Mouse (Mus musculus): ENCODE data around the gene Skil.

DNA sequence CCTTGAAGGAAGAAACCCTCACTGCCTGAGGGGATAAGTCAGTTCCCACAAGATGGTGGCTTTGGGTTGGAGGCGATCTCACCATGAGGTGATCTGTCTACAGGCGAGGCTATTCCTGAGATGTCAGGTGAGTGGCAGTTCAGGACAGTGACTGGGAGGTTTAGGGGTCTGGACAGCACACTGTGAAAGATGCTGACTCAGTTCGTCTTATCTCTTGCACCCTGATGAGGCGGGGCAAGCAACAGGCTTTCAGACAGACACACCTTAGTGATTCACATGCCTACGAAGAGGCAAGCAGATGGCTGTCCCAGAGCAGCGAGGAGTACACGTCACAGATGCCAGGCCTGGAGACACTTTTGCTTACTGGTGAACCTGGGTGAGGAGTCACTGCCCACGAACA lies 39.4 kb downstream of the Skil start:
- TF ChIP-seq POLR2A (IDR thresholded peaks at IDR 0.05; ENCODE audit: control insufficient read depth, extremely low read depth, insufficient read depth, low read length, poor library complexity) (no peak), CTCF (IDR thresholded peaks at IDR 0.05; ENCODE audit: borderline replicate concordance, control insufficient read depth, extremely low read depth, insufficient read depth, low read length, poor library complexity) (no peak)
